Mouse (Mus musculus): ENCODE data around the gene Olfr146. TPM values are rescaled to one million over a fixed set of nuclear protein-coding genes. Genes with fewer than 3 reads are reported as not detected.

Olfr146 gene
- total RNA-seq (2023) = not detected in 4 replicates

GRCm38 (mm10) chr9:39023277-39023676, at the start of gene Olfr146:
Gene Olfr146, minus strand, starts transcription at chr9:39023377.

DNA sequence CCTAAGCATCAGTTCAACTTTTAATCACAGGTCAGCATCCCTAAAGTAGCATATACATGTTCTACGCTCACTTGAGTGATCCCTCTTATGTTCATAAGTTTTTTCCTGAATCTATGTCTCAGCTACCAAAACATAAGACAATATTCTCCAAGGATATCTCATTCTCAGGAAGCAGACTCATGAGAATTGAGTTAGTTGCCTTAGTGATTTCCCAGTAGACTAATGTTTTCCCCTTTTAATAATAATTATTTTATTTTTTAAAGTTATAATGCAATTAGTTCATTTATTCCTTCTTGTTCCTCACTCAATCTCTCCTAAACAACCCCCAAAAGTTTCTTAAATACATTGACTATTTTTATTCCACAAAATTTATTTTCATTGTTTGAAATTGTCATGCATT, 41.7 kb upstream of the Olfr146 start, which contains the start of gene Olfr937:
Olfr937 (minus strand) TSS at position 101 of the 400 bp plus-strand sequence.

GRCm38 (mm10) chr9:38999583-38999982, 23.6 kb downstream of the Olfr146 start, which contains the start of gene Olfr935:
Gene Olfr935, minus strand, starts transcription at chr9:38999683.

GRCm38 (mm10) chr9:38988215-38988614, 35.0 kb downstream of the Olfr146 start, which contains the start of gene Olfr934:
Gene Olfr934, minus strand, starts transcription at chr9:38988315.

GRCm38 (mm10) chr9:38972013-38972412, 51.2 kb downstream of the Olfr146 start, which contains the start of gene Olfr933:
Gene Olfr933, plus strand, starts transcription at chr9:38972313.

Other genes starting within 250 kb of the Olfr146 start
- gene Olfr922, start 208.8 kb downstream of the Olfr146 start, total RNA-seq (2023) = not detected in 4 replicates
- gene Olfr923, start 196.8 kb downstream of the Olfr146 start, total RNA-seq (2023) = not detected in 4 replicates
- not detected in 4 replicates for gene Olfr924, start 178.9 kb downstream of the Olfr146 start, total RNA-seq (2023)
- gene Olfr26, start 168.3 kb downstream of the Olfr146 start, total RNA-seq (2023) = not detected in 4 replicates
- not detected in 4 replicates for gene Olfr926, start 146.3 kb downstream of the Olfr146 start, total RNA-seq (2023)
- not detected in 4 replicates for gene Olfr930, start 93.6 kb downstream of the Olfr146 start, total RNA-seq (2023)
- not detected in 4 replicates for gene Olfr933, start 51.1 kb downstream of the Olfr146 start, total RNA-seq (2023)
- gene Olfr934, start 35.1 kb downstream of the Olfr146 start, total RNA-seq (2023) = not detected in 4 replicates
- gene Olfr935, start 23.7 kb downstream of the Olfr146 start, total RNA-seq (2023) = not detected in 4 replicates
- gene Olfr937, start 41.6 kb upstream of the Olfr146 start, total RNA-seq (2023) = not detected in 4 replicates
- not detected in 4 replicates for gene Olfr938, start 55.5 kb upstream of the Olfr146 start, total RNA-seq (2023)
- not detected in 4 replicates for gene Olfr27, start 104.8 kb upstream of the Olfr146 start, total RNA-seq (2023)
- gene Olfr943, start 142.9 kb upstream of the Olfr146 start, total RNA-seq (2023) = not detected in 4 replicates
- not detected in 4 replicates for gene Olfr944, start 178.5 kb upstream of the Olfr146 start, total RNA-seq (2023)
- not detected in 4 replicates for gene Olfr1537, start 226.6 kb upstream of the Olfr146 start, total RNA-seq (2023)